Mouse (Mus musculus) thymus, adult 2 months (tissue): ENCODE results near the gene Ptgis.

ENCODE experiments used
- CTCF ChIP-seq: fragments of 200-500 bp; IDR thresholded peaks from 2 replicates; pipeline ENCODE4 v1.5.1; 2012; ENCODE audit warnings: mild to moderate bottlenecking, control low read depth, low read length, moderate library complexity, borderline replicate concordance; ENCODE audit not compliant: control insufficient read depth, poor library complexity, insufficient read depth; ENCODE audit errors: extremely low read depth
- POLR2A ChIP-seq: fragments of 200-500 bp; IDR thresholded peaks from 2 replicates; pipeline ENCODE4 v1.6.1; 2012; ENCODE audit warnings: mild to moderate bottlenecking, low read length, control low read depth, moderate library complexity; ENCODE audit not compliant: control insufficient read depth, poor library complexity, insufficient read depth; ENCODE audit errors: extremely low read depth

- no peak for TF ChIP-seq CTCF
- TF ChIP-seq POLR2A = no peak
These were observed 37.6 kb upstream of the Ptgis start for GRCm38 (mm10) chr2:167278011-167278410.
